Mouse (Mus musculus): ENCODE measurements at regions not wholly inside any gene's neighbourhood (a gene's known extent, or its start where the extent isn't known, plus 50 kb on each side); places are given as distances from the start of the nearest gene placed in this dataset.

- no peak for ATAC-seq
- Histone ChIP-seq H3K27me3 (no peaks in the 10 kb centered on the region), H3K4me1 (no peaks in the 10 kb centered on the region), H3K4me3 (no peak overlapping the region), H3K4me2 (no peak overlapping the region), H3K27ac (no peak overlapping the region), H3K9ac (no peak overlapping the region), H3K9me3 (replicated peaks) (no peaks in the 10 kb centered on the region), H3K36me3 (ENCODE audit: poor library complexity, severe bottlenecking) (no peaks in the 10 kb centered on the region)
- WGBS, result 81% methylated on average over 8 of the region's 8 CpGs
Measured at GRCm38 (mm10) chr7:39675124-39675846, 157.7 kb downstream of the Zfp619 start.

DNA sequence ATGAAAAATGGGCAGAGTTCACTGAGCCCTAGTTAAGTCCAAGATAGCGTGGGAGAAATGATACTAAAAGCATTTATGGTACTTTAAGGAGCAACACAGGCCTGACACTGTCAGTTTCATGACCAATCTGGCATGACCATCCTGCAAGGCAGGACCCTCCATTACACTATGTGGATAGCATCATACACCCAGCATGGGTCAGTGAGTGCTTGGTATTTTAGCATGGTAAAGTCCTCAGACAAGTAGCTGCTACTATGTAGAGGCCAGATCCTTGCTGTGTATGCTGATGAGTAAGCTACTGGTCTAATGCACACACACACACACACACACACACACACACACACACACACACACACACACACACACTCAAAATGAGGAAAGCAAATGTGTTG is 158.3 kb downstream of the Zfp619 start:
- Histone ChIP-seq H3K4me2 (no peak overlapping the region), H3K9ac (no peak overlapping the region), H3K27me3 (no peaks in the 10 kb centered on the region), H3K9me3 (replicated peaks) (no peaks in the 10 kb centered on the region), H3K36me3 (ENCODE audit: poor library complexity, severe bottlenecking) (no peaks in the 10 kb centered on the region), H3K4me1 (no peaks in the 10 kb centered on the region), H3K4me3 (no peak overlapping the region), H3K27ac (no peak overlapping the region)
- 86% methylated on average over 1 of the region's 1 CpGs for WGBS
- no peak for ATAC-seq

DNA sequence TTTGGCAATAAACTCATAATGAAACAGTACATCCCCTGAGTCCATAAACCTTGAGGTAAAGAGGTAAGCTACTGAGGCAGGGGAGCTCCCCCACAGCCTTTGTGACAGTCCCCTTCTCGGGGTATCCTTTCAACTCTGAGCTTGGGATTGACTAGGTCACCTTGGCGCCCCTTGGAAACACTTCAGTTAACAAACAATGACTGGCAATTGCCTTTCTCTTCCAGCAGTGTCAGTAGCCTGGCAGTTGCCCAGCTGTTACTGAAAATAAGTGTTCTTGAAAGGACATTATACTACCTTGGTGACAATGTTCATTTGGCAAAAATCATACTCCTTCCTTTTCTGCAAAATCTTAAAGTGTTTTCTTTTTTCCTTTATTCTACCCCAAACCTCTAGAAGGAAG is 162.8 kb downstream of the Zfp619 start:
- no peak overlapping the region for H3K4me3 ChIP-seq
- no peaks in the 10 kb centered on the region for H3K9me3 ChIP-seq (replicated peaks)
- no peaks in the 10 kb centered on the region for H3K27me3 ChIP-seq
- WGBS, result 43% methylated on average over 2 of the region's 2 CpGs
- no peak overlapping the region for H3K4me2 ChIP-seq
- no peak overlapping the region for H3K9ac ChIP-seq
- ATAC-seq, result no peak
- H3K4me1 ChIP-seq, result no peaks in the 10 kb centered on the region
- no peak overlapping the region for H3K27ac ChIP-seq
- H3K36me3 ChIP-seq (ENCODE audit: poor library complexity, severe bottlenecking), result no peaks in the 10 kb centered on the region

- no peak overlapping the region for H3K9ac ChIP-seq
- no peaks in the 10 kb centered on the region for H3K9me3 ChIP-seq (replicated peaks)
- H3K27ac ChIP-seq, result no peak overlapping the region
- H3K4me1 ChIP-seq, result no peaks in the 10 kb centered on the region
- H3K4me2 ChIP-seq, result no peak overlapping the region
- H3K36me3 ChIP-seq (ENCODE audit: poor library complexity, severe bottlenecking), result no peaks in the 10 kb centered on the region
- no peak overlapping the region for H3K4me3 ChIP-seq
- WGBS, result 87% methylated on average over 2 of the region's 2 CpGs
- no peaks in the 10 kb centered on the region for H3K27me3 ChIP-seq
- no peak for ATAC-seq
Measured at GRCm38 (mm10) chr7:39696589-39696988, 179.0 kb downstream of the Zfp619 start.

DNA sequence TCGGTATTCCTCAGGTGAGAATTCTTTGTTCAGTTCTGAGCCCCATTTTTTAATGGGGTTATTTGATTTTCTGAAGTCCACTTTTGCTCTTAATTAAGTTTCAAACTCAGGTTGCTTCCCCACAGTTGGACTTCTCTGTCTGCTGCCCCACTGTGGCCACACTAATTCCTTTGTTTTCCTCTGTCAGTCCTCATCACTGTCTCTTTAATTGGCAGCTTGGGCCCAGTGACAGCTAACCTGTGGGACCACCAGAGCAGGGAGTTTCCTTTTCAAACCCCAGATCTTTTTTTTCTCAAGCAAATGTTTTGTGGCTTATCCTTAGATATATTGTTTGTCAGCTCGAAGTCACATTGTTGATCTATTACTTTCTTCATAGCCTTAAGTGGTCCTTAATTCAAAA is 183.9 kb downstream of the Zfp619 start:
- WGBS, result 62% methylated on average over 2 of the region's 2 CpGs

DNA sequence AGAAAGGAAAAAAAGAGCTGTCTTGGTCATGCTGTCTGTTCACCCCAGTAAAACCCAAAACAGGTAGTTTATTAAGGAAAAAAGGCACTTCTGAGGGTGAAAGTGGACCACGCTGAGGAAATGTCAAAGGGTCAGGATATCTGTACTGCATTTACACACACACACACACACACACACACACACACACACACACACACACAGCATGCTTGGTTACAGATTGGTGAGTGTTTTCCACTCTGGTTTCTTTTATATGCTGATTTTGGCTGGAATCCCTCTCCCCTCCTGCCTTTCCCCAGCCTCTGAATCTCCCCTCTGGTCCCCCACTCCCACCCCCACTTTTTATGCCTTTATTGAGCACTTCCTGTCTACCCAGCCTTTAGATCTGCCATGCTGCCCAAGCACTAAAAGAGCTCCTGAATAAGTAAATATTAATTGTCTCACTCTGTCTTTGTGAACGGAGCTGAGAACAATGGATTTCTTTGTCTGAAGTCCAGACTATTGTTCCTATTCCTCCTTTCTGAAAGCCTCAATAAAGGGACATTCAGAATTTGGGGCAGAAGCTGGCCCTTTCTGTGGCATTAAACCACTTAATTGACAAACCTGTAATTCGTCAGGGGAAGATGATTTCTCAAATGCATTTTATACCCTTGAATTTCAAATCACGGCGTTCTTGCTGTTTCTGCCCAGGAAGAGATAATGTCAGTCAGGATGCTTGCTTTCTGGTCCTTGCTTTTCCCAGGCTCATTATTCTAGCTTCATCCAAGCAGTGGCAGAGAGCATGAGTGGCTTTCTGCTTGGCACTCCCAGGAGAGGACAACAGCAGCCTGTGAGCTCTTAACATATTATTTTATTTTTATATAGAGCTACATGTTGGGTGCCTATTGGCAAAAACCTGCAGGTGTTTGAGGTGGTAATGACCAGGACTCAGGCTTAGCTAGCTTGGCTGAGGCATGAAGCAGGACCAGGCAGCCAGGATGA is 187.8 kb downstream of the Zfp619 start:
- Histone ChIP-seq H3K36me3 (ENCODE audit: poor library complexity, severe bottlenecking) (no peaks in the 10 kb centered on the region), H3K9me3 (replicated peaks) (no peaks in the 10 kb centered on the region), H3K4me2 (no peak overlapping the region), H3K27me3 (no peaks in the 10 kb centered on the region), H3K4me3 (no peak overlapping the region), H3K27ac (peak overlapping the region; percentile 42), H3K4me1 (peaks cover 10% of the 10 kb centered on the region), H3K9ac (peak overlapping the region; percentile 26; the same call in 1 of the 2 replicates)
- ATAC-seq, result peak; percentile 77
- WGBS, result 3% methylated on average over 5 of the region's 5 CpGs

More for the DNA sequence above, 183.9 kb downstream of the Zfp619 start:
- Histone ChIP-seq H3K27me3 (no peaks in the 10 kb centered on the region), H3K27ac (no peak overlapping the region), H3K4me2 (no peak overlapping the region), H3K9ac (no peak overlapping the region), H3K4me1 (peaks cover 10% of the 10 kb centered on the region), H3K4me3 (no peak overlapping the region), H3K36me3 (ENCODE audit: poor library complexity, severe bottlenecking) (no peaks in the 10 kb centered on the region), H3K9me3 (replicated peaks) (no peaks in the 10 kb centered on the region)
- no peak for ATAC-seq

GRCm38 (mm10) chr7:39706606-39707005 is 189.0 kb downstream of the Zfp619 start:
- Histone ChIP-seq H3K9ac (no peak overlapping the region), H3K9me3 (replicated peaks) (no peaks in the 10 kb centered on the region), H3K36me3 (ENCODE audit: poor library complexity, severe bottlenecking) (no peaks in the 10 kb centered on the region), H3K27me3 (no peaks in the 10 kb centered on the region), H3K27ac (no peak overlapping the region), H3K4me3 (no peak overlapping the region), H3K4me2 (no peak overlapping the region), H3K4me1 (peaks cover 10% of the 10 kb centered on the region)
- ATAC-seq, result no peak
- 67% methylated on average over 2 of the region's 2 CpGs for whole genome bisulfite sequencing

- peak; percentile 93 for ATAC-seq
- Histone ChIP-seq H3K4me3 (no peak overlapping the region), H3K27me3 (no peaks in the 10 kb centered on the region), H3K36me3 (ENCODE audit: poor library complexity, severe bottlenecking) (no peaks in the 10 kb centered on the region), H3K9ac (no peak overlapping the region), H3K4me1 (0 out of 2 replicates have a peak, but pooled peaks cover 5% of the 10 kb centered on the region), H3K27ac (no peak overlapping the region), H3K4me2 (peak overlapping the region; percentile 15; the same call in 1 of the 2 replicates), H3K9me3 (replicated peaks) (no peaks in the 10 kb centered on the region)
- WGBS, result 16% methylated on average over 11 of the region's 11 CpGs
Measured at GRCm38 (mm10) chr7:39716340-39717150, 199.0 kb downstream of the Zfp619 start.

DNA sequence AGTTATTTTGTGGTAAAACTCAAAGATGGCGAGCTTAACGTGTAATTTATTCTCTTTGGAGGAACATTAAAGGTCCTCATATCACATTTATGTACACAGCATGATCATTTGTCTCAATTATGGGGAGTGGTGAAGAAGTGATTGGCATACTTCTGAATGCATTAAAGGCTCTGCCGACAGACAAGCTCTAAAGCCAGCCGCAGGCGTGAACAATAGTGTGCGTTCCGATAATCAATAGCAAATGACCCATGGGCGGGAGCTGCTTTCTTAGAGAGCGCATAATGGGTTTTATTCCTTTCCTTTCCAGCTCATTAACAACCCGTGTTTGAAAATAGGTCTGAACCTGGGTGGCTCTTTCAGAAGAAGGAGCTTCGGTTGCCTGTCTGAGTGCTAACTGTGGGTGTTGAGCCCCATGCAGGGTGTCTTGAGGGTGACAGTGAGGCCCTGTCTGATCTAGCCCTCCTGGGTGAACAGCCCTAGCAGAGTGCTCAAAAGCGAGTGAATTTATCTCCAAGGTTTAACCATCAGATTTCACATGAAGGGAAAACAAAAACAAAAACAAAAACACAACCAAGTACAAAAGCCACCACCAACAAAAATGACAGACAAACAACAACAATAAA is 210.5 kb downstream of the Zfp619 start:
- no peak overlapping the region for H3K4me3 ChIP-seq
- 7% methylated on average over 12 of the region's 12 CpGs for WGBS
- H3K4me1 ChIP-seq, result peaks cover 5% of the 10 kb centered on the region
- no peaks in the 10 kb centered on the region for H3K9me3 ChIP-seq (replicated peaks)
- H3K4me2 ChIP-seq, result peak overlapping the region; percentile 22; the same call in 1 of the 2 replicates
- ATAC-seq, result no peak
- H3K27ac ChIP-seq, result no peak overlapping the region
- H3K9ac ChIP-seq, result no peak overlapping the region
- H3K27me3 ChIP-seq, result 0 out of 2 replicates have a peak, but pooled peaks cover 14% of the 10 kb centered on the region
- H3K36me3 ChIP-seq (ENCODE audit: poor library complexity, severe bottlenecking), result no peaks in the 10 kb centered on the region

DNA sequence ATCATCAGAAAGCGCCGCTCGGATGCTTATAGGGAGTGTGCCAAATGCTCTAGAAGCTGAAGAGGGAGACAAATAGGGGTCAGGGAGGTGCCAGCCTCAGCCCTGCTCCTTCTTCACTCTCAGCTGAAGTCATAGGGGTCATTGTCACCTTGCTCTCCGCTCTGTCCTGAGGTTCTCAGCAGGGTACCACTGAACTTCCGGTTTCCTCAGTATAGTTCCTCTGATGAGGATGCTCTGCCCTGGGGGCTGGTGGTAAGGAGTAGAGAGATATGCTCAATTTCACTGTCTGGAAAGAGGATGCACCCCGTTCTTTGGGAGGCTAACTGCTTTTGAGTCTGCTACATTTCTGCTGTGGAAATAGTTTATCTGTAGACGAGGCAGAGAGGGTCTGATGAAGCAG is 211.4 kb downstream of the Zfp619 start:
- 67% methylated on average over 7 of the region's 7 CpGs for WGBS
- H3K4me1 ChIP-seq, result peaks cover 5% of the 10 kb centered on the region
- no peaks in the 10 kb centered on the region for H3K9me3 ChIP-seq (replicated peaks)
- H3K27me3 ChIP-seq, result 0 out of 2 replicates have a peak, but pooled peaks cover 11% of the 10 kb centered on the region
- no peaks in the 10 kb centered on the region for H3K36me3 ChIP-seq (ENCODE audit: poor library complexity, severe bottlenecking)
- H3K27ac ChIP-seq, result no peak overlapping the region
- H3K4me2 ChIP-seq, result no peak overlapping the region
- ATAC-seq, result no peak
- no peak overlapping the region for H3K4me3 ChIP-seq
- H3K9ac ChIP-seq, result no peak overlapping the region

DNA sequence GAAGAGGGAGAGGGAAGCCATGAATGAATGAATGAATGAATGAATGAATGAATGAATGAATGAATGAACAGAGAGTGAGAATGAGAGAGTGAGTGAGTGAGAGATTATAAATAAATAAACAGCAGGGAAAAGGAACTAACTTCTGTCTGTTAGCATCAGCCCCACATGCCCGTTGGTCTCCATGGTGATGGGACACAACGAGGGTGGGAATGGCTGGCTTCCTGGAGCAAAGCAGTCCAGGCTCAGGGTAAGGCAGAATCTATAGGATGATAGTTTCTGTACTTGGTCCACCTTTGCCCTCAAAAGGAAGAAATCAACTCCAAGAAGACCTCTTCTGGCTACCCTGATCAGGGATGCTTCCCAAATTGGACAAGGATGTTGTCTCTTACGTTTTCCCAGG is 212.2 kb downstream of the Zfp619 start:
- no peak for ATAC-seq
- 39% methylated on average over 3 of the region's 3 CpGs for WGBS
- Histone ChIP-seq H3K27me3 (0 out of 2 replicates have a peak, but pooled peaks cover 11% of the 10 kb centered on the region), H3K4me2 (no peak overlapping the region), H3K9me3 (replicated peaks) (no peaks in the 10 kb centered on the region), H3K4me1 (peaks cover 5% of the 10 kb centered on the region), H3K4me3 (no peak overlapping the region), H3K36me3 (ENCODE audit: poor library complexity, severe bottlenecking) (no peaks in the 10 kb centered on the region), H3K27ac (no peak overlapping the region), H3K9ac (no peak overlapping the region)

Measured in forebrain, embryonic 13.5 days (tissue).